Mouse (Mus musculus): ENCODE results near the gene Ezh1. TPM values are rescaled to one million over a fixed set of nuclear protein-coding genes. Genes with fewer than 3 reads are reported as not detected.
"Not testable (repeated sequence)": the region's sequence is repeated elsewhere in the genome, so short reads cannot be mapped to it uniquely, and the experiment has no call there.

Gene Ezh1
- polyA plus RNA-seq, 1 experiment from 2014 or later: 12.4 TPM

DNA sequence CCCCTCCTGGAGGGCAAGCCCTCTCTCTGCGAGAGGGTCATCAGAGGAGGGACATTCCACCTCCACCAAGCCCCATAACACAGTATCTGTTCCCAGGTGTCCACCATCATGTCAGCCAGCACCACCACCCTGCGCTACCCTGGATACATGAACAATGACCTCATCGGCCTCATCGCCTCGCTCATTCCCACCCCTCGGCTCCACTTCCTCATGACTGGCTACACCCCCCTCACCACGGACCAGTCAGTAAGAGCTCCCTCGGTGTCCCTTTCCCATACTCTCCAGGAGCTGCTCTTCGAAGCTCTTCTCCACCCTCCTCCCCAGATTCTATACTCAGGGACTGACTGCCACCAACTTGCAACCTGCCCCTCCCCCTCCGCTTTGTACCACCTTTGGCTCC lies 66.1 kb downstream of the Ezh1 start:
- WGBS: 64% methylated on average over 8 of the region's 10 CpGs
- not testable (repeated sequence) for H3K4me3 ChIP-seq (ENCODE audit: low read depth, low read length); H3K4me2 ChIP-seq; H3K9ac ChIP-seq (ENCODE audit: low read depth, low read length); H3K9me3 ChIP-seq (ENCODE audit: control insufficient read depth, low read length); H3K27ac ChIP-seq (ENCODE audit: low read depth, low read length); H3K36me3 ChIP-seq (ENCODE audit: control insufficient read depth, insufficient read depth, low read length); ATAC-seq (replicated peaks; ENCODE audit: low FRiP score); DNase-seq (ENCODE audit: low spot score)
- H3K27me3 ChIP-seq (replicated peaks; ENCODE audit: control insufficient read depth, insufficient read depth, low read length): peaks cover 79% of the 10 kb centered on the region
- H3K4me1 ChIP-seq (replicated peaks; ENCODE audit: control insufficient read depth, insufficient read depth, low read length): peaks cover 11% of the 10 kb centered on the region

DNA sequence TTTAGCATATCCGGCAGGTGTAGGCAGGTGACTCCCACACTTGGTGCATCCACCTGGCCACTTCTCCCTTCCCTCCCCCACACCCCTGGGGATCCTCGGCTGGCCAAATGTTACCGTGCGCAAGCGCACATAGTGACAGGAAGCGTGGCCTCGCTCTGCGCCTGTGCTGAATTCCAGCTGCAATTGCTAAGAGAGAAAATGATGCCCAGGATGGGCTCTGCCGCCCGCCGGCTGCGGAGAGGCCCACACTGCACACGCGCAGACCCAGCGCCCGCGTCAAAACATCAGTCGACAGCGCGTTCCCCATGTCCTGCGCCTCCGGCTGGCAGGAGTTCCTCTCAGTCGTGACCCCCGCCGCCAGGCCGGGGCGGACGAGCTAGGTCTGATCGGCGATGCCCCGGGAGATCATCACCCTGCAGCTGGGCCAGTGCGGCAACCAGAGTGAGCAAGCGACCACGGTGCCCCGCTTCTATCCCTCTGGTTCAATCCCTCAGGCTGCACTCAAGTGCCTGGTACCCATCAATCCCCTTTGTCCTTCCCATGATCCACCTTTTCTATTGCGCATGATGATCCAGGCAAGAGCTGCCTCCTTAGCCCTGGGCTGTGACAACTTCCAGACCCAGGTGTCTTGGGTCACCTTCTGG lies 70.4 kb downstream of the Ezh1 start, which contains the start of gene Tubg2:
Gene Tubg2, plus strand, starts transcription at position 180 of the 644 bp plus-strand sequence.
- 6% methylated on average over 36 of the region's 36 CpGs for WGBS
- ATAC-seq (replicated peaks; ENCODE audit: low FRiP score) (no peak), DNase-seq (ENCODE audit: low spot score) (peak; percentile 47)
- Histone ChIP-seq H3K9ac (ENCODE audit: low read depth, low read length) (peak within 1 kb of the TSS; percentile 38), H3K4me3 (ENCODE audit: low read depth, low read length) (peak within 1 kb of the TSS; percentile 33), H3K27me3 (replicated peaks; ENCODE audit: control insufficient read depth, insufficient read depth, low read length) (peaks cover 41% of the 10 kb centered on the region), H3K4me2 (peak within 1 kb of the TSS; percentile 65), H3K4me1 (replicated peaks; ENCODE audit: control insufficient read depth, insufficient read depth, low read length) (no peaks in the 10 kb centered on the region), H3K9me3 (ENCODE audit: control insufficient read depth, low read length) (no peaks in the 10 kb centered on the region), H3K36me3 (ENCODE audit: control insufficient read depth, insufficient read depth, low read length) (no peaks in the 10 kb centered on the region), H3K27ac (ENCODE audit: low read depth, low read length) (no peak within 1 kb of the TSS)

DNA sequence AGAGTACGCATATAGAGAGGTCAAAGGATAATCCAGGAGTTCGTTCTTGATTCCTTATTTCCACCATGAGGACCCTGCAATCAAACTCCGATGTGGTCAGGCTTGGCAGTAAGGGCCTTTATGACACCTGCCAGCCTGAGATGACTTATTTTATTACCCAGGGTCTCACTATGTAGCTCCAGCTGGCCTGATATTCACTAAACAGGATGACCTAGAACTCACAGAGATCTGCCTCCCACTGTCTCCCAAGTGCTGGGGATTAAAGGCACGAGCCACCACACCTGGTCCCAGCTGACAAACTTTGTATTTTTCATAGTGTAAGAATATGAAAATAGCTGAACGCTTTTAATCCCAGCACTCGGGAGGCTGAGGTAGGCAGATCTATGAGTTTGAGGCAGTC lies 71.1 kb downstream of the Ezh1 start:
- Histone ChIP-seq H3K9me3 (ENCODE audit: control insufficient read depth, low read length) (no peaks in the 10 kb centered on the region), H3K4me1 (replicated peaks; ENCODE audit: control insufficient read depth, insufficient read depth, low read length) (no peaks in the 10 kb centered on the region), H3K4me3 (ENCODE audit: low read depth, low read length) (no peak overlapping the region), H3K27me3 (replicated peaks; ENCODE audit: control insufficient read depth, insufficient read depth, low read length) (peaks cover 41% of the 10 kb centered on the region), H3K36me3 (ENCODE audit: control insufficient read depth, insufficient read depth, low read length) (no peaks in the 10 kb centered on the region), H3K4me2 (no peak overlapping the region; the same call in 1 of the 2 replicates), H3K27ac (ENCODE audit: low read depth, low read length) (no peak overlapping the region), H3K9ac (ENCODE audit: low read depth, low read length) (no peak overlapping the region)
- 60% methylated on average over 6 of the region's 6 CpGs for WGBS
- no peak for DNase-seq (ENCODE audit: low spot score)
- ATAC-seq (replicated peaks; ENCODE audit: low FRiP score): no peak

DNA sequence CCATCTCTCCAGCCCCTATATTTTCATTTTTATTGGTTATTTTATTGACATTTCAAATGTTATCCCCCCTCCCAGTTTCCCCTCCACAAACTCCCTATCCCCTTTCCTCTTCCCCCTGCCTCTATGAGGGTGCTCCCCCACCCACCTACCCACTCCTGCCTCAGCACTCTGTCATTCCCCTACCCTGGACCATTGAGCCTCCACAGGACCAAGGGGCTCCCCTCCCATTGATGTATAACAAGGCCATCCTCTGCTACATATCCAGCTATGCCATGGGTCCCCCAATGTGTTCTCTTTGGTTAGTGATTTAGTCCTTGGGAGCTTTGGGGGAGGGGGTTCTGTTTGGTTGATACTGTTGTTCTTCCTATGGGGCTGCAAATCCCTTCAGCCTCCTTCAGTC lies 71.6 kb downstream of the Ezh1 start:
- Histone ChIP-seq H3K4me3 (ENCODE audit: low read depth, low read length) (no peak overlapping the region), H3K4me2 (no peak overlapping the region), H3K36me3 (ENCODE audit: control insufficient read depth, insufficient read depth, low read length) (no peaks in the 10 kb centered on the region), H3K9ac (ENCODE audit: low read depth, low read length) (no peak overlapping the region), H3K27ac (ENCODE audit: low read depth, low read length) (no peak overlapping the region), H3K27me3 (replicated peaks; ENCODE audit: control insufficient read depth, insufficient read depth, low read length) (peaks cover 40% of the 10 kb centered on the region), H3K4me1 (replicated peaks; ENCODE audit: control insufficient read depth, insufficient read depth, low read length) (no peaks in the 10 kb centered on the region), H3K9me3 (ENCODE audit: control insufficient read depth, low read length) (no peaks in the 10 kb centered on the region)
- ATAC-seq (replicated peaks; ENCODE audit: low FRiP score): no peak
- DNase-seq (ENCODE audit: low spot score): no peak

DNA sequence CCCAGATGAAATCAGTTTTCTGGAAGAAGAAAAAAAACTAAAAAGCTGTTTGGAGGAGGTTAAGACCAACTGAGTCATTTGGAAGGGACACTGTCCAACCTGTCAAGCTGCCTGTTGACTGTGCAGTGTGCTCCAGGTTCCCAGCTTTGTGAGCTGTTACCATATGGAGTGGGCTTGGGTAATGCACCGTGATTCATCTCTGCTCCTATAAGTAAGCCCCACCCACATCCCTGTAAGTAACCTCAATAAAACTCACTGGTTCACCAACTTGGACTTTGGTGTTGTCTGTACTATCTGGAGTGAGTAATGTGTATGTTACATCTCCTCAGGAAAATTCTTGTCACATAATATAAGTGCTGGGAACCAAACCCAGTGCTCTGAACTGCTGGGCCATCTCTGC lies 73.4 kb downstream of the Ezh1 start:
- 58% methylated on average over 1 of the region's 1 CpGs for WGBS
- Histone ChIP-seq H3K9ac (ENCODE audit: low read depth, low read length) (no peak overlapping the region), H3K36me3 (ENCODE audit: control insufficient read depth, insufficient read depth, low read length) (no peaks in the 10 kb centered on the region), H3K9me3 (ENCODE audit: control insufficient read depth, low read length) (no peaks in the 10 kb centered on the region), H3K27me3 (replicated peaks; ENCODE audit: control insufficient read depth, insufficient read depth, low read length) (peaks cover 26% of the 10 kb centered on the region), H3K4me2 (no peak overlapping the region), H3K4me3 (ENCODE audit: low read depth, low read length) (no peak overlapping the region), H3K27ac (ENCODE audit: low read depth, low read length) (no peak overlapping the region), H3K4me1 (replicated peaks; ENCODE audit: control insufficient read depth, insufficient read depth, low read length) (no peaks in the 10 kb centered on the region)
- ATAC-seq (replicated peaks; ENCODE audit: low FRiP score) (no peak), DNase-seq (ENCODE audit: low spot score) (no peak)

DNA sequence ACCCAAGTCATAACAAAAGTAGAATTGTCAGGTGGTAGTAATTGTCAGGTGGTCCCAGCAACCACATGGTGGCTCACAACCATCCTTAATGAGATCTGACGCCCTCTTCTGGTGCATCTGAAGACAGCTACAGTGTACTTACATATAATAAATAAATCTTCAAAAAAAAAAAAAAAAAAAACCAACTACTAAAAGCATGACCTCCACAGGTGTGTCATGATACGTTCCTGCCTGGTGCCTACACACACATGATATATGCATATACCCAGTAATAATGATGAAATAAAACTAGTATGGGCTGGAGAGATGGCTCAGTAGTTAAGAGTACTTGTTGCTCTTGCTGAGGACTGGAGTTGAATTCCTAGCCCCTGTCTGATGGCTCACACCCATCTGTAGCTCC lies 75.2 kb downstream of the Ezh1 start:
- no peak overlapping the region for H3K27ac ChIP-seq (ENCODE audit: low read depth, low read length)
- no peak overlapping the region for H3K4me3 ChIP-seq (ENCODE audit: low read depth, low read length)
- DNase-seq (ENCODE audit: low spot score) (no peak), ATAC-seq (replicated peaks; ENCODE audit: low FRiP score) (no peak)
- H3K4me1 ChIP-seq (replicated peaks; ENCODE audit: control insufficient read depth, insufficient read depth, low read length): no peaks in the 10 kb centered on the region
- 35% methylated on average over 2 of the region's 2 CpGs for WGBS
- H3K36me3 ChIP-seq (ENCODE audit: control insufficient read depth, insufficient read depth, low read length): no peaks in the 10 kb centered on the region
- no peak overlapping the region for H3K9ac ChIP-seq (ENCODE audit: low read depth, low read length)
- no peak overlapping the region for H3K4me2 ChIP-seq
- no peaks in the 10 kb centered on the region for H3K9me3 ChIP-seq (ENCODE audit: control insufficient read depth, low read length)
- H3K27me3 ChIP-seq (replicated peaks; ENCODE audit: control insufficient read depth, insufficient read depth, low read length): peaks cover 13% of the 10 kb centered on the region

DNA sequence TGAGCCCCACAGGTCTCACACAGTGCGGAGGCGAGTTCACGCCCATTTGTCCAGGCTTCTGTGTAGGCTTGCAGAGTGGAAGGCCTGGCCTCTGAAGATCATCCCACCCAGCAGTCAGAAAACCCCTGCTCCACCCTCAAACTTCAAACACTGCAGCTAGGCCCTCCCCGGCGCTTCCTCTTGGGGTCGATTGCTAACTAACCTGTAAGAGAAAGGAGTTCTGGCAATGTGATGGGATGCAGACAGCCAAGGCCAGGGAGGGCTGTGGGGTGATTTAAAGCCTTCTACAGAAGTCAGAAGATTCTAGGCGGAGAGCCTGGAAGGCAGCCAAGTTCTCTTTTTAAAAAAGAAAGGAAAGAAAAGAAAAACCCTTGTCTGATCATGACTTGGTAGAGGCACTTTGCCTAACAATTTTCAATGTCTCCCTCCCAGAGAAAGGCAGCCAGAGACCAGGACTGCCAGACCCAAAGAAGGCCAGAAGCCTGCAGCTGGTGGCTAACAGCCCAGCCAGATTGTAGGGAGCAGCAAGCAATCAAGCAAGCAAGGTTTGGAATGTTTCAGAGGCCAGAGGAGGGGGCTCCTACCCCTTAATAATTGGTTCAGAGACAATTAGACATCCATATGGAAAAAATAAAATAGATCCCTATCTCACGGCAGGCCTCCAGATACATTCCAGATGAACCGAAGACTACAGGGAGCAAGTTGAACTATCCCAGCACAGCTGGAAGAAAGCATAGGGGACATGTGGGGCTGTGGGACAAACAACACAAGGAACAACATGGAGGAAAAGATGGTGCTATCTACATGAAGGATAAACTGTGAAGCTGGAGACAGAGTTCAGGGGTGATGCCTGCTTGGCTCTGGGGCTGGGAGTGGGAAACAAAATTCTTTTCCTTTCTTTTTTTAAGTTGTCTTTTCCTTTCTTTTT lies 76.8 kb downstream of the Ezh1 start:
- no peak for DNase-seq (ENCODE audit: low spot score)
- H3K9me3 ChIP-seq (ENCODE audit: control insufficient read depth, low read length): no peaks in the 10 kb centered on the region
- H3K27ac ChIP-seq (ENCODE audit: low read depth, low read length): peak overlapping the region; percentile 32; the same call in 1 of the 2 replicates
- H3K4me2 ChIP-seq: no peak overlapping the region
- 56% methylated on average over 9 of the region's 9 CpGs for WGBS
- no peak overlapping the region for H3K9ac ChIP-seq (ENCODE audit: low read depth, low read length)
- no peaks in the 10 kb centered on the region for H3K27me3 ChIP-seq (replicated peaks; ENCODE audit: control insufficient read depth, insufficient read depth, low read length)
- no peaks in the 10 kb centered on the region for H3K36me3 ChIP-seq (ENCODE audit: control insufficient read depth, insufficient read depth, low read length)
- H3K4me3 ChIP-seq (ENCODE audit: low read depth, low read length): no peak overlapping the region
- H3K4me1 ChIP-seq (replicated peaks; ENCODE audit: control insufficient read depth, insufficient read depth, low read length): no peaks in the 10 kb centered on the region
- no peak for ATAC-seq (replicated peaks; ENCODE audit: low FRiP score)

DNA sequence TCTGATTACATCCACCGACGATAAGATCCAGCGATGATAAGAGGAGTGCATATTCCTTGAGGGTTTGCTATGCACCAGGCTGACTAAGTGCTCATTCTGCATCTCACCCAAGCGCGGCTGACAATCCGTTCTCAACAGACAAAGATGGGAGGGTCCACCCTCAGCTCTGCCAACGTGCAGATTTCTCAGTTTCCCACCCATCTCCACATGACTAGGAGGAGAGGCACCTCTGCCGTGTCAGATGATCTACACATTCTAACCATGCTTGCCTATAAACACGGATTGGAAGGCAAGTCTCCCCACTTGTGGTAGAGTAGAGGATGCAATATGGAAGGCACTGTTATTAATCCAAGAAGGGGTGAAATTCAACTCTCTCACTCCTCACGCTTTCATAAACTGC lies 77.5 kb downstream of the Ezh1 start:
- no peak for DNase-seq (ENCODE audit: low spot score)
- Histone ChIP-seq H3K9me3 (ENCODE audit: control insufficient read depth, low read length) (no peaks in the 10 kb centered on the region), H3K4me1 (replicated peaks; ENCODE audit: control insufficient read depth, insufficient read depth, low read length) (no peaks in the 10 kb centered on the region), H3K36me3 (ENCODE audit: control insufficient read depth, insufficient read depth, low read length) (no peaks in the 10 kb centered on the region), H3K4me3 (ENCODE audit: low read depth, low read length) (no peak overlapping the region), H3K27ac (ENCODE audit: low read depth, low read length) (no peak overlapping the region), H3K9ac (ENCODE audit: low read depth, low read length) (no peak overlapping the region), H3K4me2 (no peak overlapping the region), H3K27me3 (replicated peaks; ENCODE audit: control insufficient read depth, insufficient read depth, low read length) (0 out of 2 replicates have a peak, but pooled peaks cover under 1% of the 10 kb centered on the region)
- no peak for ATAC-seq (replicated peaks; ENCODE audit: low FRiP score)
- WGBS: 72% methylated on average over 10 of the region's 10 CpGs

Measured in liver, embryonic 11.5 days (tissue).